Mouse (Mus musculus): ENCODE measurements around the gene Spo11.

DNA sequence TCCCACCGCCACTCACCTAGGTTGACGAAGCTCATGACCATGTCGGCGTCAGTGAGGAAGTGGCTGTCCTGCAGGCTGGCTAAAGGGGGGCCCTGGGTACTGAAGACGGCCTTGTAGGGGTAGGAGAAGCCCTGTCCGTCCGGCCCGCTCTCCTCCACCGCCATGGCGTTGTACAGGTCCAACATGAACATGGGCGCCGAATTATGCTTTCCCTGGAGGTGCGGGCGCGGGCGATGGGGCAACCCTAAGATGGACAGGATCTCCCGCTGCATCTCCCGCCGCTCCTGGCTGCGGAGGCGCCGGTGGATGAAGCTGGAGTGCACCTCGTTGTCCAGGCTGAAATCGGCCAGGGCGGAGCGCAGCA is 37.9 kb upstream of the Spo11 start:
- TF ChIP-seq POLR2A (IDR thresholded peaks at IDR 0.05; ENCODE audit: low read depth, low read length), result no peak
- TF ChIP-seq CTCF (conservative IDR thresholded peaks at IDR 0.05; ENCODE audit: insufficient read depth, insufficient read length, low read depth, low read length), result no peak

Measured in kidney, adult 2 months (tissue).